Comparison of ENCODE assay signal across 9 mouse cellular contexts in the genomic region with DNA sequence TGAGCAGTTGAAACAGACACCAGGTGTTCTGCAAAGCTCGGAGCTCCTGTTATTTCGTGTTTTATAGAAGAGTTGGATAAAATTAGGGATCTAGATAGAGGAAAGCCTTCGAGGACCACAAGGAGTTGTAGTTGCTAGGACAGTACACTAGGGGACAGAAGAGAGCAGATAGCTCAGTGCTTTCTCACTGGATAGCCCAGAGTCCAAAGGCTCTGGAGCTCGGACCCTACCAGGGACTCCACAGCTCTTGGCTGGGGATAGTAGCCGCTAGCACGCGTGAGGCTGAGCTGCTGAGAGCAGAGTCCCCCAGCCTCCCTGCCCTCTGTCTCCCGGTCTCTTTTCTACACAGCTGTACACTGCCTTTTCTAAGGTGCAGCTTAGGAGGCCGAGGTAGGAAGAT. TPM values are rescaled to one million over a fixed set of nuclear protein-coding genes. Genes with fewer than 3 reads are reported as not detected.
DNase-seq lines count a peak whose midpoint lies in the region; ATAC-seq and TF ChIP-seq lines count a peak whose summit lies in the region.
"Had no signal": no experiment of that assay in that cellular context is flagged by ENCODE, and none has a peak within 500 bp of the region (broad histone marks: within the 10 kb centered on the region; RNA-seq: fewer than 3 reads in every experiment).

No protein-coding gene starts in this region.

- no peak overlapping the region for H3K4me3 ChIP-seq in kidney, embryonic 15.5 days (replicated peaks)
- H3K4me3 ChIP-seq in kidney, adult 2 months (ENCODE audit: insufficient read depth, low read depth, low read length): no peak overlapping the region
- H3K4me3 ChIP-seq in liver, embryonic 16.5 days (ENCODE audit: low read depth, low read length): no peak overlapping the region
- H3K4me3 ChIP-seq in small intestine, adult 2 months (ENCODE audit: low read depth, low read length): no peak overlapping the region
- H3K4me3 ChIP-seq: liver, embryonic 15.5 days had no signal

- peaks cover 8% of the 10 kb centered on the region for H3K4me1 ChIP-seq in kidney, embryonic 15.5 days
- H3K4me1 ChIP-seq in kidney, adult 2 months (ENCODE audit: control insufficient read depth, insufficient read depth, low read length): no peaks in the 10 kb centered on the region
- no peaks in the 10 kb centered on the region for H3K4me1 ChIP-seq in liver, embryonic 16.5 days (ENCODE audit: control insufficient read depth, low read depth, low read length)
- H3K4me1 ChIP-seq in small intestine, adult 2 months (ENCODE audit: control insufficient read depth, insufficient read depth, insufficient read length, low read length): no peaks in the 10 kb centered on the region
- H3K4me1 ChIP-seq: liver, embryonic 15.5 days had no signal

- CTCF ChIA-PET in Patski (lab: Charles Lee): interaction anchor here (0.7 to 1.8 kb wide), 11 partner anchors 9 to 559 kb away, joined by 3 to 8 read pairs (median 5); no protein-coding TSS in a partner anchor

- no peaks in the 10 kb centered on the region for H3K27me3 ChIP-seq in kidney, embryonic 15.5 days
- H3K27me3 ChIP-seq in Patski: peaks cover 21% of the 10 kb centered on the region
- no peaks in the 10 kb centered on the region for H3K27me3 ChIP-seq in kidney, adult 2 months (replicated peaks; ENCODE audit: control insufficient read depth, insufficient read depth, low read length)
- H3K27me3 ChIP-seq in liver, embryonic 16.5 days (ENCODE audit: control insufficient read depth, insufficient read depth, low read depth, low read length): no peaks in the 10 kb centered on the region
- no peaks in the 10 kb centered on the region for H3K27me3 ChIP-seq in small intestine, adult 2 months (ENCODE audit: control insufficient read depth, insufficient read depth, low read length)
- H3K27me3 ChIP-seq: liver, embryonic 15.5 days had no signal

- no peaks in the 10 kb centered on the region for H3K36me3 ChIP-seq in kidney, embryonic 15.5 days
- no peaks in the 10 kb centered on the region for H3K36me3 ChIP-seq in kidney, adult 2 months (ENCODE audit: control insufficient read depth, insufficient read depth, low read length)
- H3K36me3 ChIP-seq in liver, embryonic 16.5 days (ENCODE audit: control insufficient read depth, insufficient read depth): no peaks in the 10 kb centered on the region
- no peaks in the 10 kb centered on the region for H3K36me3 ChIP-seq in small intestine, adult 2 months (ENCODE audit: control insufficient read depth, insufficient read depth, low read length)
- H3K36me3 ChIP-seq: liver, embryonic 15.5 days had no signal

- no peak for TF ChIP-seq POLR2A in kidney, adult 2 months (IDR thresholded peaks at IDR 0.05; ENCODE audit: low read depth, low read length)
- no peak for TF ChIP-seq POLR2A in small intestine, adult 2 months (IDR thresholded peaks at IDR 0.05; ENCODE audit: low read depth, low read length)

- 35% methylated on average over 9 of the region's 9 CpGs for WGBS in kidney, embryonic 15.5 days
- WGBS in kidney, adult 2 months: 29% methylated on average over 9 of the region's 9 CpGs
- 40% methylated on average over 9 of the region's 9 CpGs for WGBS in liver, embryonic 16.5 days (ENCODE audit: insufficient replicate concordance)
- 25% methylated on average over 9 of the region's 9 CpGs for WGBS in small intestine, adult 2 months

- H3K9ac ChIP-seq in kidney, embryonic 15.5 days: no peak overlapping the region
- no peak overlapping the region for H3K9ac ChIP-seq in liver, embryonic 16.5 days (ENCODE audit: low read depth, low read length)
- H3K9ac ChIP-seq: liver, embryonic 15.5 days had no signal

- in situ Hi-C loops in Patski (cut with MboI; ENCODE audit: low pct_unique_long_range_greater_than_20kb): loop anchor here (10.0 to 25.0 kb wide), 2 partner anchors 361 to 664 kb away; no protein-coding TSS in a partner anchor

- H3K9me3 ChIP-seq in kidney, embryonic 15.5 days (replicated peaks): no peaks in the 10 kb centered on the region
- no peaks in the 10 kb centered on the region for H3K9me3 ChIP-seq in liver, embryonic 16.5 days (replicated peaks; ENCODE audit: control insufficient read depth, low read length)
- H3K9me3 ChIP-seq: liver, embryonic 15.5 days had no signal

- H3K4me2 ChIP-seq in kidney, embryonic 15.5 days: no peak overlapping the region
- H3K4me2 ChIP-seq in liver, embryonic 16.5 days (ENCODE audit: low read depth, low read length): no peak overlapping the region
- H3K4me2 ChIP-seq: liver, embryonic 15.5 days had no signal

- POLR2A ChIA-PET in Patski (lab: Charles Lee): no interaction called here

- no peak overlapping the region for H3K27ac ChIP-seq in kidney, embryonic 15.5 days
- H3K27ac ChIP-seq in kidney, adult 2 months (ENCODE audit: insufficient read depth, low read depth, low read length): no peak overlapping the region
- H3K27ac ChIP-seq in liver, embryonic 16.5 days (ENCODE audit: low read length): no peak overlapping the region
- H3K27ac ChIP-seq in small intestine, adult 2 months (ENCODE audit: insufficient read depth, low read depth, low read length): no peak overlapping the region
- H3K27ac ChIP-seq: liver, embryonic 15.5 days had no signal

- peak; percentile 9 for DNase-seq in kidney, adult 11 months
- DNase-seq in Patski (ENCODE audit: low read depth, low spot score): peak; percentile 4
- DNase-seq in cerebellum, postnatal 10 days: peak; percentile 78 to 85
- peak; percentile 52 for DNase-seq in kidney, adult 2 months
- DNase-seq in natural killer cell, adult 2 months (ENCODE audit: low spot score in 2 of 2): no peak

- TF ChIP-seq CTCF in Patski (IDR thresholded peaks at IDR 0.05): peak; percentile 77
- TF ChIP-seq CTCF in kidney, adult 2 months (conservative IDR thresholded peaks at IDR 0.05; ENCODE audit: insufficient read depth, insufficient read length, low read depth, low read length): peak; percentile 69
- peak; percentile 53; the same call in 1 of the 2 replicates for TF ChIP-seq CTCF in small intestine, adult 2 months (IDR thresholded peaks at IDR 0.05; ENCODE audit: extremely low read depth, insufficient read length, insufficient replicate concordance, low read depth, low read length)

- ATAC-seq in kidney, embryonic 15.5 days (replicated peaks; ENCODE audit: low FRiP score): no peak
- peak; percentile 57 for ATAC-seq in Patski
- ATAC-seq in liver, embryonic 16.5 days (ENCODE audit: low read depth): peak; percentile 27; the same call in 1 of the 2 replicates

RNA-seq across cellular contexts. Expression of a gene that starts 41.2 kb away (rescaled TPM):
- polyA plus RNA-seq in kidney, embryonic 15.5 days (2015; fragmentation: Nextera tagmentation; extraction: Ambion mirVana): 159 and 184 TPM in 2 replicates
- polyA plus RNA-seq in Patski (2021): 88.8 TPM
- polyA plus RNA-seq in kidney, adult 2 months (2012; rRNA removed): 138 and 139 TPM in 2 replicates
- polyA plus RNA-seq in liver, embryonic 16.5 days (2015; fragmentation: Nextera tagmentation; extraction: Ambion mirVana): 424 and 446 TPM in 2 replicates
- polyA plus RNA-seq in small intestine, adult 2 months (2012; rRNA removed): 74.3 and 82.0 TPM in 2 replicates

Comparison
In these comparisons a context has a peak if more than half of its experiments do, and no peak if none do; other contexts are left out.
1. DNase-seq: peak in kidney, adult 11 months (single experiment), Patski (single experiment), cerebellum, postnatal 10 days (2 of 2) and kidney, adult 2 months (single experiment); none in natural killer cell, adult 2 months (0 of 2).
2. Peak in every context shown above with its lines, with median percentiles within 50 percentile points of each other: CTCF ChIP-seq.